Mouse (Mus musculus) layer of hippocampus, postnatal 10 days (tissue): ENCODE measurements around the gene Col28a1. TPM values are rescaled to one million over a fixed set of nuclear protein-coding genes. Genes with fewer than 3 reads are reported as not detected.

Experiments
- DNase-seq, 2 experiments: peaks; one replicate each; pipeline ENCODE4 v3.0.0; 2021; ENCODE audit warnings: low spot score in 2 of 2
- long read RNA-seq: library from polyadenylated mRNA; stranded (forward); transcript quantifications from one replicate; pipeline ENCODE4 v2.0.0, GENCODE M21; 2023
- total RNA-seq, 2 experiments: library from RNA; stranded (reverse); gene quantifications; 2 replicates each; pipeline ENCODE4 v1.2.3; 2021

The Col28a1 gene
- total RNA-seq, result under 1 TPM; 0.91 to 0.96 TPM
- long read RNA-seq, result 0 reads

- DNase-seq, result no peak
Measured at GRCm38 (mm10) chr6:8192517-8192916, at the start of gene Col28a1. Gene Col28a1, minus strand, starts transcription at chr6:8192617.

DNA sequence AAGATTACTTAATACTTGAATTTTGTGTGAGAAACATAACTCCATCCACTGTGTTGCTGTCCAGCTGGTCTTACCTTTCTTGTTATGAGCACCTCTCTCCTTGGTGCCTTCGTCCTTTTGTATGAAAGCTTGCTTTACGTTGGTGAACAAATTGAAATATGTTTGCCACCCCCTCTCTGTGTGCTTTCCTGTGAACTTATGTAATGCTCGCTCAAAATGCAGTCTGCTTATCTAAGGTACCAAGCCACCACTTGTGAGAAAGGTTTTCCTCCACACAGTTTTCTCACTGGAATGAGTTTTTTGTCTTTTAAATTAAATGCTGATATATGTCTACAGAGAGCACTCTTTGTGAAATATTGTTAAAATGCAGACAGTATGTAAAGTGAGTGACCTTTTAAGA is 36.2 kb upstream of the Col28a1 start:
- no peak for DNase-seq

DNA sequence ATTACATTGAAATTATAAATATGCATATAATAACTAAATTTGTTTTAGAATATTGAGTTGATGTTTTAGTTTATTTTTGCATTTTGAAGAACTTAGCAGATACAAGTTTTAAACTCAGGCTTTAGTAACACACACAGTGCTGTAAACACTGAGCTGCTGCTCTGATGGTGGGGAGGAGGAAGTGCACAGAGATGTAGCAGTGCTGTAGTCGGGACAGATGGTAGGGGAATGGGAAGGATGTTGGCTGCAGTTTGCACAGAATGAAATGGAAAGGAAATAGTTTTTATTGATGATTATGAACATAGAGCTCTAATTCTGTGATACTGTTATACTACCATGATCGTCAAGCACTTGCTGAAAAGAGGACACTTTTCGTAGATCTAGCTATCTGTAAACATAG is 34.6 kb upstream of the Col28a1 start:
- no peak for DNase-seq

DNA sequence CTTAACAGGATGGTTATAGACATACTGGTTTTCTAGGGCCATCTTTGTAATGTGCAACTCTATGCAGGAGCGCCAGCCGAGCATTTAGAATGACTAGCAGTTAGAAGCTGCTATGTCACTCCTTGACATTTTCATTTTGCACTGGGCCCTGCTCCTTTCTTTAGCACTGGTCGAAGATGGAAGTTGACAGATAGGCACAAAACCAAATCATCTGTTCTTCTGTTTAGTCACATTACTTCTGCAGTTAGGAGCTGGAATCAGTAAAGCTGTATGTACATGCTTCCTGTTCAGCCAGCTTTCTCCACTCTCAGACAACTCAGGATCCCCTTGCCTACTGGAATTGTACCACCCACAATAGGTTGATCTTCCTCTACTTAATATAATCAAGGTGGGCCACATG is 18.2 kb upstream of the Col28a1 start:
- DNase-seq, result no peak

DNA sequence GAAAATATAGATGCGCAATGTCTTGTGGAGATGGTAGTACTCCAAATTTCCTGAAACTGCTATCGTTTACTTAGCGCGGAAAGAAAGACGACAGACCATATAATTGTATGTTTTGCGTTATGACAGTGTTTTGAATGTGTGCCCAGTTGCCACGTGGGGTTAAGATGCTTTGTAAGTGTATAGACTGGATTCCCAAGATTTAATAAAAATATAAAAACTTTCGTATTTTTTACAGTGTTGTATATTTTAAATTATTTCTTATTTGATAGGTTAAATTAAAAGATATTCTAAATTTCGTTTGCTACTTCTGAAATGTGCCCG is 17.4 kb upstream of the Col28a1 start:
- DNase-seq, result peak; percentile 9 to 22

DNA sequence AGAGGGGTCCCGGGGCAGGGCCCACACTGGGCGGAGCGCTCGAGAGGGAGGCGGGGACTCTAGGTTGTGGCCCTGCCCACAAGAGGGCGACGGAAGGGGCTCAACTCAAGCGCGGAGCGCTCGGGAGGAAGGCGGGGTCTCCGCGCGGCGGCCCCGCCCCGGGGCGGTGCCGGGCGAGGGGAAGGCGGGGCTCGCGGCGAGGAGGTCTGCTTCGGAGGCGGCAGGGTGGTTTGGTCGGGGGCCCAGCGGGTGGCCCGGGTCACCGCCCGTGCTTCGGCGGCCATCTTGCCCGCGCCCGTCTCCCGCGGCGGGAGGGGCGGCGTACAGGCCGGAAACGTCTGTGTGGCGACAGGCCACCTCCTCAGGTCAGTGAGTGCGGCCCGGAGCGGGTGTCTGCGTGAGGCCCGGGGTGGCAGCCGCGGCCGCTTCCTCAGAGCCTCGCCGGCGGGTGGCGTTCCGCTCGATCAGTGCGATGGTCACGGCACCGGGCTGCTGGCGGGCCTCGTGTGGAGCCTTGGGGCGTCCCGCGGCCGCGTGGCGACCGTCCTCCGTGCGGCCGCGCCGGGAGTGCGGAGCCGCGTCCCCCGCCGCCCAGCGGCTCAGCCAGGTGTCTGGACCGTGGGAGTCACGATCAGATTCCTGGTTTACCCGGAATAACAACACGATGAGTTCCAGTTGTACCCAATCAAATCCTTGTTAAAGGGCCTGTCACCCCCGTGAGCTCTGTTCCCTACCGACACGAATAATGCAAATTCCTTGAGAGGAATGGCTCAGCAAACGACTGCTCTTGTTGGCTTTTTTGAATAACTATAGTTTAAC is 16.8 kb upstream of the Col28a1 start, which contains the start of gene Mios:
TSS of gene Mios (plus strand) at position 176 of the 819 bp plus-strand sequence.
- DNase-seq, result peak; percentile 82 to 89

DNA sequence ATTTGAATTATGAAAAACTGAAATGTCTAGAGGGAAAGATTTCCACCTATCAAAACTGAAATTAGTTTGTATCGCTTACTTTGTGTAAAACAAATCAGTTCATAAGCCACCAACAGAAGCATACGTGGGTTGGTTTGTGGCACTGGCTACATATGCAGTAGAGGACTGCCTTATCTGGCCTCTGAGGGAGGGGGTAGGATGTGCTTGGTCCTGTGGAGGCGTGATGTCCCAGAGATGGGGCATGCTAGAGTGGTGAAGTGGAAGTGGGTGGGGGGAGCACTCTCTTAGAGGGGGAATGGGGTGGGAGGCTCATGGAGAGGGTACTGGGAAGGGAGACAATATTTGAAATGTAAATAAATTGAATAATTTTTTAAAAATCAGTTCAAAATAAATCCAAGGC is 2.5 kb downstream of the Col28a1 start:
- no peak for DNase-seq

- peak in 1 of 2 experiments; percentile 16 for DNase-seq
Measured at GRCm38 (mm10) chr6:8188599-8189233, 3.7 kb downstream of the Col28a1 start.

DNA sequence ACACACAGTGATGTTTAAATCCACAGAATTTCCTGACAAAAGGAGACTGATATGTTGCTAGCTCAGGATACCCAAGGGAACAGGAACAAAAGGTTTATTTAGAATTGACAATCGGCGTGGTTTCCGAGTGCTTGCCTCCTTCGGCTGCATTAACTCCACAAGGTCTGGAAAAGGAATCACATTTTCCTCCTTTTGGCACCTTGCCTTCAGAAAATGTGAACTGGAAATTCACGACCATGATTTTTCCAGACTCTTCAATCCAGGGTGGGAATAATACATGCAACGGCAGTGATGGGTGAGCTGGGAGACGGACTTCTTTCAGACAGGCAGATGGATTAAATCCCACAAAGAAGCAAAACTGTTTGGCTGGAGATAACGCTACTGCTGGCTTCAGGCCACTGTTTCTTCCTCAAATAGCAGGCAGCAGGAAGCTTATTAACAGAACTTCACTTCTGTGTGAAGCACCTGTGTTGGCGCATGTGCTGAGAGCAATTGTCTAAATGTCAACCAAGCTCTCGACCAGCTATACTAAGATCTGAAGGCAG is 13.9 kb downstream of the Col28a1 start:
- DNase-seq, result peak; percentile 7 to 21

- no peak for DNase-seq
Measured at GRCm38 (mm10) chr6:8176116-8176515, 16.3 kb downstream of the Col28a1 start.

DNA sequence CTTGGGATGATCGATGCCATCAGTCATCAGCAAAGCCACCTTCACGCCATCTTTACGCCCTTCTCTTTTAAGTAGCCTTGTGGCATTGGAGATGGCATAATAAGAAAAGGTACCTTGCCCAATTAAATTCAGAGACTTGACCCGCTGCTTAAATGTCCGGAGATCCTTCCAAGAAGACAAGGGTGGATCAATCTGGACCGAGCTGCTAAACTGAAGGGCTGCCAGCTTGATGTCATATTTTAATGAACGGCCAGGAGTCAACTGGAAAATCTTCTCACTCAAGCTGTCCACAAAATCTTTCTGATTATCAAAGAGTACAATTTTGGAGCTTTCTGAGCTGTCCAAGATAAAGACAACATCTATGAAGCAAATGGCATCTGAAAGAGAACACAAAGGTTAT is 17.1 kb downstream of the Col28a1 start:
- no peak for DNase-seq

DNA sequence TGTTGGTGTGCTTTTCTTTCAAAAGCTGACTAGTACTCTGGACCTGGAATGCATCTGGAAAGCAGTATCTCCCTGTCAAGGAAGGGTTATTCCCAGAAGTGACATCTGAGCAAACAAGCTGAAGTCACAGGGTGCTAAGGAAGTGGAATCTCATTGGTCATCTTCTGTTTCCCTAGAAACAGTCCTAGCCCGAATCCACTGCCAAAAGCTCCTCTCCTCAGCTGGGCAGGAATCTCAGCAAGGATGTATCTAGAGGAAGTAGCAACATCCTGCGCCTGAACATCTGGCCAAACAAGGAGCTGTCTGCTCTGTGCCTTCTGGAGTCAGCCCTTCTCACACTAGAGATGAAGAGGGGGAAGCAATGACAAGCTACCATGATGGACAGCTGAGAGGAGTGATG is 18.4 kb downstream of the Col28a1 start:
- no peak for DNase-seq

DNA sequence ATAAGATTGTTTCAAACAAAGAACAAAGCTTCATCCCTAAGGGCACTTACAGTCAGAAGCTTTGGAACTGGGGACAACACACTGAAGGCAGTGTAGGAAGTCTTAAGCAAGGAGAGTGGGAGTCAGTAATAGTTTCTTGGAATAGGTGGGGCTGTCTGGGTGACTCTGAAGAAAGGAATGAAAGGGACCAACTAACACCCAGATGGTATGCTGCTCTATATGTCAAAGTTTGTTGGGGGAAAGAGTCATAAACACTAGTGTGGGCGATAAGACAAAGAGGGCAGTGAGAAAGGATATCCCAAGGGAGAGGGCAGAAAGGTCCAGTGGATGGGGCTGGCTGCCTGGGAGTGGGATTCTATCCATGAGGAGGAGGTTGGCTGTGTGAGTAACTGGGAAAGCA is 20.3 kb downstream of the Col28a1 start:
- no peak for DNase-seq

DNA sequence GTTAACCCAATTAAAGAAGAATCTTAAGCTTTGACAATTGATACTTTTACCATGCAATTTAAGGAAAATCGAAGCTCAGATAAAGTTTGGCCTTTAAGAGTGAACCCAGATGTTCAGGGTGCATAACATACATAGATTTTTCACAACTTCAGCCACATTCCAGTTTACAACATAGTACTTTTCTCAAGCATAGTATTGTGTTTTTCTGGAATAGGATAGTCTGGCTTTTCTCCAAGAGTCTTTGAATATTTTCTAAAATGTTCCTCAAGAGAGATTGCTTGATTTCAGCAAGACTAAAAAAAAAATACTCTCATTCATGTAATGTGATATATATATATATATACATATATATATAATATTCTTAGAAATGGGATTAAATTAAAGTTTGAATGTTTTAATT is 27.7 kb downstream of the Col28a1 start:
- DNase-seq, result no peak

DNA sequence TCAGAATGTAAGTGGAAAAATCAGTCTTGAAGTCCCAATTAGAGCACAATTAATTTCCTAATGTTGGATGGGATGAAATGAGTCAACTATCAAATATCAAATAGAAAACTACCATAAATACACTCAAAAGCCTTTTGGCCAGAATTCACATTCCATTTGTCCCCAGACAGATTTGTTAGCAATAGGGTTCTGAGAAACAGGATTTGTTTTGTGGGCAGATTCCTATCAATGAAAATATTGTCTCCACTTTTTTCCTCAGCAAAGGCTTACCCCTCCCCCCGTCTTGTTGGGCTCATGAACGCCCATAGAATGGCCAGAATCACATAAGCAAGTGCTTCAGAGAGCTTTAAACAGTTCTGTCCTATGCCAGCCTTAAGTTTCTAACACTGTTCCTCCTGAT is 32.4 kb downstream of the Col28a1 start:
- no peak for DNase-seq

- DNase-seq, result no peak
Measured at GRCm38 (mm10) chr6:8157121-8157520, 35.3 kb downstream of the Col28a1 start.

- DNase-seq, result no peak
Measured at GRCm38 (mm10) chr6:8152551-8153361, 39.7 kb downstream of the Col28a1 start.

DNA sequence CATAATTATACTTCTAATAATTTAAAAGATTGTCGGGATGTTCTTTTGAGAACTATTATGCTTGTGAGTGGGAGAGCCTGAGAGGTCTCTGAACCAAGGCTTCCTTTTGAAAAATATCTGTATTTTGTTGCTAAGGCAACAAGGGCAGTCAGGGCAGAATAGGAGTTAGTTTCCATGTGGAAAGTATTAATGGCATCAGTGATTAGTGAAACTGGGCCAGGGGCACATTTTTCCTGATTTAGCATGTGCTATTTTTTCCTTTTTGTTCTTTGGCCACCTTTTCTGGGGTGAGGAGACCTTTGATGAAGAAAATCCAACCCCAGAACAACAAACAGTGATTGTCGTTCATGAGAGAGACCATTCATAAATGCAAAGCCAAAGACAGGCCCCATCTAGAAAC is 43.5 kb downstream of the Col28a1 start:
- no peak for DNase-seq

GRCm38 (mm10) chr6:8141881-8142280 is 50.5 kb downstream of the Col28a1 start:
- DNase-seq, result no peak

DNA sequence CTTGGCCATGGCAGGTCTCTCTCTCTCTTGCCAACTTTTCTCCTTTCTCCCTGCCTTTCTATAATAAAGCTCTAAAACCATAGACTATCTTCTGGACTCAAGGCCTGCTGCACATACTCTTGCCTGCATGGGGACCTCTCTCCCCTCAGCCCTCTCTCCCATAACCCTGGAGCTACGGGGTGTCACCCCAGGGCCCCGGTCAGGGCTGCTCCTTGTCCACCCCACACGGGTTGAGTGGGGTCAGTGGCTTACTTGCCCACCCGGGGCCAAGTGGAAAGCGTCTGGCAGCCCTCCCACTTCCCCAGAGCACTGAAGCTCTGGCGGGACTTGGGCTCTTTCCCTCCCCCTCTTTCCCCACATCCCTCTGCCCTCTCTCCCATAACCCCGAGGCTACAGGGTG is 62.3 kb downstream of the Col28a1 start:
- DNase-seq, result no peak

DNA sequence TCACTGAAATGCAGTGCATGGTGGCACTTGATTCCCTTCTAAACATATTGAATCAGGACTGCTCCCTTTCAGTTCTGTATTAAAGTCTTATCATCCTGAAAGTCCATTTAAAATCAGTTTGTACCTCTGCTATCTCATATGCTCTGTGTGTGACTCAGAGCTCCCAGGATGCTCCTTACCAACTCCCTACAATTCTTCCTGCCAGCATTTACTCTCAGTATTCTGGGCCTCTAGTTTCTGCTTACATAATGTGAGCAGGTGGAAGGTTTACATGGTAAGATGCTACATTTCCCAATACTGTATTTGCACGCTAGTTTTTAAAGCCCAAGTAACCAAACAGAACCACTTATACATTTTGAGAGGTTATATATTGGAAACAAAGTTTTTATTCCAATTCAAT is 64.3 kb downstream of the Col28a1 start:
- DNase-seq, result no peak

GRCm38 (mm10) chr6:8126545-8126944 is 65.9 kb downstream of the Col28a1 start:
- no peak for DNase-seq
